Mouse (Mus musculus) adrenal gland, adult 8-10 months (tissue): Measurements from ENCODE around the gene Prr27. TPM values are rescaled to one million over a fixed set of nuclear protein-coding genes. Genes with fewer than 3 reads are reported as not detected.

ENCODE experiments used
- DNase-seq: peaks from one replicate; pipeline ENCODE4 v3.0.0; 2022
- total RNA-seq, 4 experiments: library from RNA; stranded (reverse); gene quantifications; 2 replicates each; pipeline ENCODE4 v1.2.4; 2022

Gene Prr27
- total RNA-seq: not detected

DNA sequence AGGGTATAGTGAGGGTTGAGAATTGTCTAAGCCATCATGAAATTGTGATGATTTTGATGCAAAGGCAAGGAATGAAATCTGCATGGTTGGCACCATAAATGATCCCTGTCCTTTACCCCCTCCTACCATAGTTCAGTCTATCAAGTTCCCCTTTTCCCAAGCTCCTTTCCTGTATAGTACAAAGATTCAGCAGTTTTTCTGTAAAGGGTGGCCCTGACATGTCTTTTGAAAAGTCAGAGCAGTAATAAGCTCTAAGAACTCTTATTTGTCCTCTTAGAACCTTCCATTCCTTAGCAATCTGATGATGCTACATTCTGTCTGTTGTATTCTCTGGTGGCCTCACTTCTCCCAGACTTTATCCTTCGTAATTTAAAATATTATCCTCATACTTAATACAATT, at the start of gene Prr27:
TSS of gene Prr27 (plus strand) at position 301 of the 400 bp plus-strand sequence.
- DNase-seq: no peak

DNA sequence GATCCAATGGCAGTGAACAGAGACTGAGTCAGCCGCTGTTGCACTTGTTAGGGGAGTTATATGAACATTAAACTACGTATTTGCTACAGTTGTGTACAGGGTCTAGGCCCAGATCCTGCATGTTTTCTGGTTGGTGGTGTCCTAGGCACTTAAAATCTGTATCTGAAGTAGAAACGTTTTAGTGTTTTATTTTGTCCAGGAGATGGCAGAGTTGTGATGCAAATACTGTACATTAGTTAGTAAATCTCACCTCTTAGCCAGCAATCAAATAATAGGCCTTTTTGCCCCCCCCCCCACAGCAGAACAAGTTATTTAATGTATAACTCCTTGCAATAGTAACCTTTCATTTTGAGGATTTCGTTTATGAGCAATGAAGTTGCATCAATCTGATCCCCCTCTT, 42.8 kb upstream of the Prr27 start:
- DNase-seq: no peak

DNA sequence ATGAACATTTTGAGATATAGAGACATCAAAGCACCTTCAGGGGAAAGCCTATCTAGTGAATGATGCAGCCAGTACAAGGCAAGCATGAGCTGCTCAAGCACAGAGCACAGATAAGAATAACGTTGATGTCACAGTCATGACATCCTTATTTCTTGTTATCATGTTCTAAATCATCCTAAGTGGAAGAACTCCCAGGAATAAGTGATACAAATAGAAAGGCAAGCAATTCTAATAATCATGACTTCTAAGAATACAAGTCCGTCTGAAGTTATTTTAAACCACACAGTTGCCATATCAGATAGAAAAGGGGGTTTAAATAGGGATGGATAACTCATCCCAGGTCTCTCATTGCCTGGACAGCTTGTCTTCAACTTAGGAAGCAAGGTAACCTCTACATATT, 17.7 kb upstream of the Prr27 start, which contains the start of gene Csn1s2b:
TSS of gene Csn1s2b (plus strand) at position 301 of the 400 bp plus-strand sequence.
- DNase-seq: no peak

DNA sequence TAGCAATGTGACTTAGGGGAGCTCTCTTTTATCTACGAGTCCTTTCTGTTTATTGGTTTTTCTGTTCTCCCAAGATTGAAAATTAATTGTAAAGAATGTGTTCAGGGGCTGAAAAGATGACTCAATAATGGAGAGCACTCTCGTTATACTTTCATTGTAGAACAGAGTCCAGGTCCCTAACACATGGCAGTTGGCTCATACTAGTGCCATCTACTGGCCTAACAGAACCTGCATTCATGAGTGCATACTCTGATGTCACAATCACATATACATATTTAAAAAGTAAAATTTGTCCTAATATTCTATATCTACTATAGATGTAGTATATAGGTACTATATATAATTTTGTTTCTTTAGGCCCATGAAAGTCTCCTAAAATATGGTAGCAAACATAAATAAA, 16.2 kb upstream of the Prr27 start:
- no peak for DNase-seq

DNA sequence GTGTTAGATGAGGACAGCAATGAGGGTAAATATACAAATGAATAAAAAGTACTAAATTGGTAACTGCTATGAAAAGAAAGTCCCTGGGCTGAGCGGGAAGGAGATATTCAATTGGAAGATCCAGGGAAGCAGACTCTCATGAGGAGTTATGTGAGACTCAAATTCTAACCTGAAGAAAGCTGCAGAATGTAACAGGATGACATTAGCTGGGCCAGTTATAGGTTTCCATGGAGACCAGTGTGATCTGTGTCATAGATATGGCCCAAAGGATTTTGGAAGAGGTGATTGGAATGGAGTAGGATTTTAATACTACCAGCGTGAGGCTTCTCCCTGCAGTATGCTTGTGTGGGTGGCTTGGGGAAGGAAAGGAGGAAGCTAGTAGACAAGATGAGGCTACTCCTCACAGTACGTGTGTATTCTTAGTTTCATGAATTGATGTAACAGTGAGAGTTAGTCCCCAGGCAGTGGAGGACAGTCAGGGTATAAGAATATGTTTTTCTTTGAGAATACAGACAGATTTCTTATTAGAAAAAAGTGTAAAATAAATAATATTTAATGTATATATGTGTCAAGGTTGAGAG, 29.7 kb downstream of the Prr27 start:
- DNase-seq: no peak

DNA sequence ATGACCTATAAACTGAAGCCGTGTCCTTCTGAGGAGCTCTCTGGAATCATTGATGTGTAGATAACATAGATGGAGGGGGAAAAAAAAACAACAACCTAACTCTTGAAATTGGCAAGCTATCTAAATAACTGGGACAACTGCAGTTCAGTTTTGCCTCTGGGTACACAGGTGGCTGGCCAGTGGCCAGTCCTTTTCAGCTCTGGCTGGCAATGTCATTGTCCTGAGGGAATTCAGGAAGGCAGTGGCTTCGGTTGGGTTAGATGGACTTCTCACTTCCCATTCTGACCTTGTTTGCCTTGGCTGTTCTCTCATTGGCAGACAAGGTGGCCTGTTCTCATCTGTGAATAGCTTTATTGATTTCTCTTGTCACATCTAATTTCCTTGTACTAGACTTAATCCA, 44.6 kb downstream of the Prr27 start:
- no peak for DNase-seq

DNA sequence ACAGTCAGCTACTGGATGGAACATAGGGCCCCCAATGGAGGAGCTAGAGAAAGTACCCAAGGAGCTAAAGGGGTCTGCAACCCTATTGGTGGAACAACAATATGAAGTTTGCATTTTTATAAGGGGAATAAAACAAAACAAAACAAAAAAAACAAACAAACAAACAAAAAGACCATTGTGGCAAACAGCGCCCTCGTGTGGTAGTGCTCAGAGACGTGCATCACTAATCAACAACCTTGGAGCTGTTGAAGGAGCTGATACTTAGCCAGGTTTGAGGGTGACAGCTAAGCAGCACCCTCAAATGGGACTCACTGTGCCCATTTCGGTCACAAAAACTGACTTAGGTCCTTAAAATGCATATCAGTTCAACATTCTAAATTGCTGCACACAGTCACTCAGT, 45.9 kb downstream of the Prr27 start:
- DNase-seq: no peak

DNA sequence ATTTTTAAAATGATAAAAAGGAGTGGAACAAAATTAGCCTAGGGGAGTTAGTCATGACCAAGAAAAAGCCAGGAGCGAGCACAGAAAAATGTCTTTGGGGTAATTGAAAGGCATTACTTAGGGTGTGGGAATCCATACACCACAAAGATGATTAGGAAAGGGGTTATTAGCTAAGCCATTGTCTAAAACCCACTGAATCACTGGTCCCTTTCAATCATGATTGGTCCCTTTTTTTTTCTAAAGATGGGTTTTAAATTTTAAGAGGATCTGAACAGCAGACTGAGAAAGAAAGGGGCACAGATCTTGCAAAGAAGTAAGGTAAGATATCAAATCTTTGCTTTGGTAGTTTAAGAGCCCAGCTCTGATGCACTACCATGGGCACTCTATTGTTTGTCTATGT, 59.2 kb downstream of the Prr27 start, which contains the start of gene Odam:
TSS of gene Odam (plus strand) at position 301 of the 400 bp plus-strand sequence.
- DNase-seq: no peak

Other genes starting within 250 kb of the Prr27 start
- 1 to 10 TPM in 3 of 4 experiments, under 1 TPM in 1; 0.98 to 5.8 (median 1.9) TPM for gene Sult1e1, start 234.1 kb upstream of the Prr27 start, total RNA-seq
- not detected for gene Csn1s1, start 159.5 kb upstream of the Prr27 start, total RNA-seq
- not detected for gene Csn2, start 126.1 kb upstream of the Prr27 start, total RNA-seq
- not detected for gene Csn1s2a, start 51.1 kb upstream of the Prr27 start, total RNA-seq
- gene Csn1s2b, start 17.6 kb upstream of the Prr27 start, total RNA-seq: not detected
- gene Odam, start 59.3 kb downstream of the Prr27 start, total RNA-seq: not detected
- not detected for gene Csn3, start 99.9 kb downstream of the Prr27 start, total RNA-seq
- gene 2310003L06Rik, start 143.8 kb downstream of the Prr27 start, total RNA-seq: not detected
- not detected for gene Gm28434, start 143.8 kb downstream of the Prr27 start, total RNA-seq
- not detected for gene Cabs1, start 153.8 kb downstream of the Prr27 start, total RNA-seq
- not detected for gene Smr3a, start 176.9 kb downstream of the Prr27 start, total RNA-seq